Mouse (Mus musculus) cerebellum, adult 2 months (tissue): ENCODE results near the gene Qsox1.

ENCODE experiments used
- CTCF ChIP-seq: fragments of 200-500 bp; IDR thresholded peaks from 2 replicates; pipeline ENCODE4 v1.5.1; 2011; ENCODE audit warnings: low read depth, mild to moderate bottlenecking, control low read depth, low read length, moderate library complexity, borderline replicate concordance; ENCODE audit not compliant: insufficient read depth
- POLR2A ChIP-seq: fragments of 200-500 bp; IDR thresholded peaks from 2 replicates; pipeline ENCODE4 v1.6.1; 2011; ENCODE audit warnings: low read length, control low read depth, borderline replicate concordance; ENCODE audit not compliant: insufficient read depth

DNA sequence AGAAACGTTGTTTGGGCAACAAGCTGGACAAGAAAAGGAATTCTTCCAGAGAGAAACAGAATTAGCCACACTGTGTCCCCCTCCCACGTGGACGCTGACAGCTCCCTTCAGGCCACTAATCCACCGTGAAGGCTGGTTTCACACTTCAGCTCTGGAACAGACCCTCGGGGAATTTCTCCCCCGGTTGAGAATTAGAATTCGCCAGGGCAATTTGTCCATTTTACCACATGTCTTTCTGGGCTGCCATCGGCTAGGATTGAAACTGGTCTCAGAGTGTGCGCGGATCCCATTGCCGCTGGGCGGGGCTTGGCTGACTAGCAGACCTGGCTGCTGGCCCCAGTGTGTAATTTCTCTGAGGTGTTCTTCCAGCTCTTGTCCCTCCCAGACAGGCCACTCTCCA lies 53.5 kb downstream of the Qsox1 start:
- TF ChIP-seq CTCF: no peak
- no peak for TF ChIP-seq POLR2A
